Mouse (Mus musculus) colon, adult 2 months (tissue): ENCODE results near the gene Il12rb2. TPM values are rescaled to one million over a fixed set of nuclear protein-coding genes. Genes with fewer than 3 reads are reported as not detected.

Experiments
- polyA plus RNA-seq: library from polyadenylated mRNA; depleted of rRNA; stranded (reverse); fragments of >200 nt; gene quantifications from 2 replicates; pipeline ENCODE4 v1.2.3, GENCODE M21; 2012; rRNA removed

Il12rb2 gene
- 0.03 and 0.08 TPM in 2 replicates for polyA plus RNA-seq

GRCm38 (mm10) chr6:67375982-67376391, at the start of gene Il12rb2:
TSS of gene Il12rb2 (minus strand) at chr6:67376188.

Other genes with a start within 250 kb of the Il12rb2 start
- gene Serbp1, start 138.0 kb downstream of the Il12rb2 start, polyA plus RNA-seq = 44.1 and 63.6 TPM in 2 replicates
- gene Il23r, start 115.7 kb upstream of the Il12rb2 start, polyA plus RNA-seq = 0.06 TPM in 1 of 2 replicates, not detected in the other
- 0.06 and 0.14 TPM in 2 replicates for gene Tacstd2, start 159.6 kb upstream of the Il12rb2 start, polyA plus RNA-seq